Mouse (Mus musculus): ENCODE data around the gene St6galnac3. TPM values are rescaled to one million over a fixed set of nuclear protein-coding genes. Genes with fewer than 3 reads are reported as not detected.
A peak's percentile ranks its signal among the peaks of the same experiment; 100 is the strongest.

The St6galnac3 gene
- polyA plus RNA-seq, 1 experiment from 2014 or later = 12.2 TPM

- no peak for TF ChIP-seq CTCF (IDR thresholded peaks at IDR 0.05)
- H3K27me3 ChIP-seq = no peaks in the 10 kb centered on the region
- peak; percentile 58 for ATAC-seq
- POLR2A ChIA-PET = no interaction called here
- in situ Hi-C loops (cut with MboI; ENCODE audit: low pct_unique_long_range_greater_than_20kb) = loop anchor here (5.0 to 10.0 kb wide), 2 partner anchors 411 to 673 kb away; partner anchors contain the start of gene St6galnac5
- CTCF ChIA-PET = interaction anchor here (0.8 to 3.2 kb wide), 19 partner anchors 10 to 874 kb away, joined by 3 to 17 read pairs (median 4); no protein-coding TSS in a partner anchor
- no peak for DNase-seq (ENCODE audit: low read depth, low spot score)
Observed at GRCm38 (mm10) chr3:153658051-153658777, 66.8 kb downstream of the St6galnac3 start.

GRCm38 (mm10) chr3:153655071-153655470 lies 69.9 kb downstream of the St6galnac3 start:
- no peaks in the 10 kb centered on the region for H3K27me3 ChIP-seq
- TF ChIP-seq CTCF (IDR thresholded peaks at IDR 0.05) = no peak
- DNase-seq (ENCODE audit: low read depth, low spot score) (no peak), ATAC-seq (peak; percentile 24)
- ChIA-PET CTCF (interaction anchor here (0.7 to 1.8 kb wide), 11 partner anchors 9 to 894 kb away, joined by 3 to 9 read pairs (median 4); no protein-coding TSS in a partner anchor), POLR2A (no interaction called here)
- in situ Hi-C loops (cut with MboI; ENCODE audit: low pct_unique_long_range_greater_than_20kb) = loop anchor here (5.0 to 10.0 kb wide), 2 partner anchors 408 to 670 kb away; partner anchors contain the start of gene St6galnac5

- no peak for ATAC-seq
Observed at GRCm38 (mm10) chr3:153652850-153653249, 72.1 kb downstream of the St6galnac3 start.

GRCm38 (mm10) chr3:153648713-153649112 lies 76.3 kb downstream of the St6galnac3 start:
- ATAC-seq = no peak
- ChIA-PET POLR2A (no interaction called here), CTCF (interaction anchor here (2.2 kb wide), 1 partner anchor 12 kb away, joined by 8 read pairs; no protein-coding TSS in a partner anchor)
- in situ Hi-C loops (cut with MboI; ENCODE audit: low pct_unique_long_range_greater_than_20kb) = no loop called here
- no peaks in the 10 kb centered on the region for H3K27me3 ChIP-seq
- TF ChIP-seq CTCF (IDR thresholded peaks at IDR 0.05) = no peak
- DNase-seq (ENCODE audit: low read depth, low spot score) = no peak

More at GRCm38 (mm10) chr3:153652850-153653249, 72.1 kb downstream of the St6galnac3 start:
- CTCF ChIA-PET = interaction anchor here (0.7 to 2.3 kb wide), 6 partner anchors 17 to 870 kb away, joined by 3 to 8 read pairs (median 4); no protein-coding TSS in a partner anchor
- DNase-seq (ENCODE audit: low read depth, low spot score) = no peak
- no peak for TF ChIP-seq CTCF (IDR thresholded peaks at IDR 0.05)
- in situ Hi-C loops (cut with MboI; ENCODE audit: low pct_unique_long_range_greater_than_20kb) = loop anchor here (5.0 to 10.0 kb wide), 4 partner anchors 151 to 881 kb away; partner anchors contain the start of gene St6galnac5
- POLR2A ChIA-PET = interaction anchor here (0.5 kb wide), 1 partner anchor 173 kb away, joined by 3 read pairs; no protein-coding TSS in a partner anchor
- no peaks in the 10 kb centered on the region for H3K27me3 ChIP-seq

GRCm38 (mm10) chr3:153645803-153646202 lies 79.2 kb downstream of the St6galnac3 start:
- POLR2A ChIA-PET = interaction anchor here (0.6 kb wide), 1 partner anchor 1207 kb away, joined by 4 read pairs; no protein-coding TSS in a partner anchor
- in situ Hi-C loops (cut with MboI; ENCODE audit: low pct_unique_long_range_greater_than_20kb) = no loop called here
- CTCF ChIA-PET = interaction anchor here (0.9 to 1.4 kb wide), 2 partner anchors 9 to 11 kb away, joined by 4 read pairs; no protein-coding TSS in a partner anchor
- TF ChIP-seq CTCF (IDR thresholded peaks at IDR 0.05) = no peak
- DNase-seq (ENCODE audit: low read depth, low spot score) (no peak), ATAC-seq (peak; percentile 71)
- H3K27me3 ChIP-seq = no peaks in the 10 kb centered on the region

- TF ChIP-seq CTCF (IDR thresholded peaks at IDR 0.05) = no peak
- DNase-seq (ENCODE audit: low read depth, low spot score) (peak; percentile 82), ATAC-seq (peak; percentile 12)
- ChIA-PET POLR2A (interaction anchor here (0.8 to 1.7 kb wide), 3 partner anchors 10 to 268 kb away, joined by 3 read pairs; no protein-coding TSS in a partner anchor), CTCF (interaction anchor here (0.7 to 2.2 kb wide), 11 partner anchors 9 to 861 kb away, joined by 3 to 6 read pairs (median 4); no protein-coding TSS in a partner anchor)
- in situ Hi-C loops (cut with MboI; ENCODE audit: low pct_unique_long_range_greater_than_20kb) = no loop called here
- no peaks in the 10 kb centered on the region for H3K27me3 ChIP-seq
Observed at GRCm38 (mm10) chr3:153643822-153644519, 81.0 kb downstream of the St6galnac3 start.

GRCm38 (mm10) chr3:153642826-153643225 lies 82.1 kb downstream of the St6galnac3 start:
- CTCF ChIA-PET = interaction anchor here (1.0 to 2.2 kb wide), 7 partner anchors 13 to 860 kb away, joined by 3 to 6 read pairs (median 5); no protein-coding TSS in a partner anchor
- ATAC-seq (no peak), DNase-seq (ENCODE audit: low read depth, low spot score) (no peak)
- in situ Hi-C loops (cut with MboI; ENCODE audit: low pct_unique_long_range_greater_than_20kb) = no loop called here
- no peak for TF ChIP-seq CTCF (IDR thresholded peaks at IDR 0.05)
- H3K27me3 ChIP-seq = no peaks in the 10 kb centered on the region
- POLR2A ChIA-PET = interaction anchor here (0.6 to 1.7 kb wide), 2 partner anchors 11 to 13 kb away, joined by 3 read pairs; no protein-coding TSS in a partner anchor

- DNase-seq (ENCODE audit: low read depth, low spot score) (no peak), ATAC-seq (no peak)
- ChIA-PET POLR2A (no interaction called here), CTCF (no interaction called here)
- H3K27me3 ChIP-seq = no peaks in the 10 kb centered on the region
- in situ Hi-C loops (cut with MboI; ENCODE audit: low pct_unique_long_range_greater_than_20kb) = no loop called here
- no peak for TF ChIP-seq CTCF (IDR thresholded peaks at IDR 0.05)
Observed at GRCm38 (mm10) chr3:153641805-153642204, 83.2 kb downstream of the St6galnac3 start.

- ATAC-seq (no peak), DNase-seq (ENCODE audit: low read depth, low spot score) (no peak)
- TF ChIP-seq CTCF (IDR thresholded peaks at IDR 0.05) = no peak
- no peaks in the 10 kb centered on the region for H3K27me3 ChIP-seq
- ChIA-PET POLR2A (interaction anchor here (0.6 kb wide), 3 partner anchors 35 to 344 kb away, joined by 3 read pairs; no protein-coding TSS in a partner anchor), CTCF (interaction anchor here (0.8 to 2.4 kb wide), 4 partner anchors 11 to 60 kb away, joined by 3 to 8 read pairs (median 4); no protein-coding TSS in a partner anchor)
- in situ Hi-C loops (cut with MboI; ENCODE audit: low pct_unique_long_range_greater_than_20kb) = no loop called here
Observed at GRCm38 (mm10) chr3:153637336-153637735, 87.6 kb downstream of the St6galnac3 start.

GRCm38 (mm10) chr3:153636804-153637153 lies 88.2 kb downstream of the St6galnac3 start:
- in situ Hi-C loops (cut with MboI; ENCODE audit: low pct_unique_long_range_greater_than_20kb) = no loop called here
- ATAC-seq (no peak), DNase-seq (ENCODE audit: low read depth, low spot score) (no peak)
- POLR2A ChIA-PET = interaction anchor here (0.6 kb wide), 1 partner anchor 344 kb away, joined by 3 read pairs; no protein-coding TSS in a partner anchor
- no peak for TF ChIP-seq CTCF (IDR thresholded peaks at IDR 0.05)
- CTCF ChIA-PET = interaction anchor here (0.8 to 2.4 kb wide), 5 partner anchors 11 to 60 kb away, joined by 3 to 8 read pairs (median 3); no protein-coding TSS in a partner anchor
- no peaks in the 10 kb centered on the region for H3K27me3 ChIP-seq

Data from Patski (cell line).